Mouse (Mus musculus) testis, postnatal 14 days (tissue): ENCODE results near the gene 4930432K21Rik.
A peak's percentile ranks its signal among the peaks of the same experiment; 100 is the strongest.

Experiments
- DNase-seq: peaks from one replicate; pipeline ENCODE4 v3.0.0; 2021; ENCODE audit warnings: low spot score

Gene 4930432K21Rik

GRCm38 (mm10) chr8:84208381-84209380 is 60.9 kb downstream of the 4930432K21Rik start:
- DNase-seq = no peak

GRCm38 (mm10) chr8:84210167-84210791 is 62.5 kb downstream of the 4930432K21Rik start:
- DNase-seq = peak; percentile 58

GRCm38 (mm10) chr8:84211202-84211601 is 63.4 kb downstream of the 4930432K21Rik start:
- no peak for DNase-seq

- no peak for DNase-seq
Measured at GRCm38 (mm10) chr8:84211881-84212563, 64.2 kb downstream of the 4930432K21Rik start.

- DNase-seq = no peak
Measured at GRCm38 (mm10) chr8:84213277-84213676, 65.5 kb downstream of the 4930432K21Rik start.

GRCm38 (mm10) chr8:84217206-84217605 is 69.4 kb downstream of the 4930432K21Rik start:
- no peak for DNase-seq

- no peak for DNase-seq
Measured at GRCm38 (mm10) chr8:84218143-84218542, 70.3 kb downstream of the 4930432K21Rik start.

- DNase-seq = no peak
Measured at GRCm38 (mm10) chr8:84220105-84220504, 72.3 kb downstream of the 4930432K21Rik start.
